Mouse (Mus musculus): ENCODE results near the gene Zscan5b. TPM values are rescaled to one million over a fixed set of nuclear protein-coding genes. Genes with fewer than 3 reads are reported as not detected.
"Not testable (repeated sequence)": the region's sequence is repeated elsewhere in the genome, so short reads cannot be mapped to it uniquely, and the experiment has no call there.

Zscan5b gene
- total RNA-seq (2014; rRNA removed), result not detected in 2 replicates
- polyA plus RNA-seq (2015; fragmentation: Nextera tagmentation; extraction: Ambion mirVana), result not detected in 2 replicates

GRCm38 (mm10) chr7:6221978-6222377, at the start of gene Zscan5b:
Zscan5b (plus strand) TSS chr7:6222278.
- TF ChIP-seq CTCF (IDR thresholded peaks at IDR 0.05; ENCODE audit: low read depth), result no peak
- ATAC-seq (no peak), DNase-seq (no peak)
- no peak within 1 kb of the TSS for H3K4me3 ChIP-seq (ENCODE audit: low read depth, low read length)
- H3K9me3 ChIP-seq (ENCODE audit: low read length), result no peaks in the 10 kb centered on the region
- H3K27ac ChIP-seq (ENCODE audit: low read depth, low read length), result no peak within 1 kb of the TSS
- H3K27me3 ChIP-seq (ENCODE audit: insufficient read depth, low read length), result no peaks in the 10 kb centered on the region
- no peak within 1 kb of the TSS for H3K4me2 ChIP-seq (ENCODE audit: low read depth)
- whole genome bisulfite sequencing, result 95% methylated on average over 12 of the region's 12 CpGs
- H3K9ac ChIP-seq, result no peak within 1 kb of the TSS
- no peaks in the 10 kb centered on the region for H3K4me1 ChIP-seq (ENCODE audit: insufficient read depth)
- no peaks in the 10 kb centered on the region for H3K36me3 ChIP-seq (ENCODE audit: insufficient read depth)

GRCm38 (mm10) chr7:6172674-6173244, 49.3 kb upstream of the Zscan5b start:
- Histone ChIP-seq H3K9me3 (ENCODE audit: low read length) (no peaks in the 10 kb centered on the region), H3K27ac (ENCODE audit: low read depth, low read length) (peak overlapping the region; percentile 89), H3K27me3 (ENCODE audit: insufficient read depth, low read length) (no peaks in the 10 kb centered on the region), H3K4me2 (ENCODE audit: low read depth) (peak overlapping the region; percentile 73), H3K4me3 (ENCODE audit: low read depth, low read length) (peak overlapping the region; percentile 67), H3K4me1 (ENCODE audit: insufficient read depth) (0 out of 2 replicates have a peak, but pooled peaks cover 6% of the 10 kb centered on the region), H3K36me3 (ENCODE audit: insufficient read depth) (no peaks in the 10 kb centered on the region; the same call in 1 of the 2 replicates), H3K9ac (peak overlapping the region; percentile 76)
- DNase-seq (peak; percentile 43), ATAC-seq (peak; percentile 12)
- under 1% methylated on average over 28 of the region's 28 CpGs for WGBS
- TF ChIP-seq CTCF (IDR thresholded peaks at IDR 0.05; ENCODE audit: low read depth), result no peak

DNA sequence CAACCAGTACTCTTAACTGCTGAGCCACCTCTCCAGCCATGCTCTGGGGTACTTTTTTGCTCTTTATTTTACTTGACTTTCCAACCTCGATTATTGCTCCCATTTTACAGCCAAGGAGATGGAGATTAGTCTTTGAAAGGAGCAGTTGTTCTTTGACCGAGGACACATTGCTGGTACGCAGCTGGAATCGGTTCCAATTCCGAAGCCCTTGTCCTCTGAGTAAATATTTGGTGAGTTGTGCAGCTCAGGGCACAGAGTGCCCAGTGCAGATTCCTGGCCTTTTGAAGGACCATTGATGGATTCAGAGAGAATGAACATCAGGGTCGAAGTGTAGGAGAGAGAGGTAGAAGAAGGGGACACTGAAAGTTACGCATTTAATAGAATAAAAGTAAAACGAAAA, 48.2 kb upstream of the Zscan5b start:
- no peak for ATAC-seq
- 93% methylated on average over 8 of the region's 8 CpGs for WGBS

GRCm38 (mm10) chr7:6174365-6174987, 47.6 kb upstream of the Zscan5b start:
- not testable (repeated sequence) for ATAC-seq; H3K27me3 ChIP-seq (ENCODE audit: insufficient read depth, low read length); H3K36me3 ChIP-seq (ENCODE audit: insufficient read depth); DNase-seq; H3K4me3 ChIP-seq (ENCODE audit: low read depth, low read length); H3K27ac ChIP-seq (ENCODE audit: low read depth, low read length); H3K9ac ChIP-seq; H3K9me3 ChIP-seq (ENCODE audit: low read length); H3K4me2 ChIP-seq (ENCODE audit: low read depth); H3K4me1 ChIP-seq (ENCODE audit: insufficient read depth)
- 89% methylated on average over 9 of the region's 9 CpGs for WGBS
- peak; percentile 39 for TF ChIP-seq CTCF (IDR thresholded peaks at IDR 0.05; ENCODE audit: low read depth)

More for the DNA sequence above, 48.2 kb upstream of the Zscan5b start:
- no peak for DNase-seq
- Histone ChIP-seq H3K4me2 (ENCODE audit: low read depth) (no peak overlapping the region), H3K36me3 (ENCODE audit: insufficient read depth) (peaks cover 4% of the 10 kb centered on the region; the same call in 1 of the 2 replicates), H3K4me1 (ENCODE audit: insufficient read depth) (0 out of 2 replicates have a peak, but pooled peaks cover 6% of the 10 kb centered on the region), H3K27ac (ENCODE audit: low read depth, low read length) (no peak overlapping the region), H3K9ac (no peak overlapping the region), H3K27me3 (ENCODE audit: insufficient read depth, low read length) (no peaks in the 10 kb centered on the region), H3K9me3 (ENCODE audit: low read length) (no peaks in the 10 kb centered on the region), H3K4me3 (ENCODE audit: low read depth, low read length) (no peak overlapping the region)
- no peak for TF ChIP-seq CTCF (IDR thresholded peaks at IDR 0.05; ENCODE audit: low read depth)

GRCm38 (mm10) chr7:6179013-6179412, 43.1 kb upstream of the Zscan5b start:
- ATAC-seq, result no peak
- no peaks in the 10 kb centered on the region for H3K4me1 ChIP-seq (ENCODE audit: insufficient read depth)
- peaks cover 10% of the 10 kb centered on the region for H3K36me3 ChIP-seq (ENCODE audit: insufficient read depth)
- H3K27ac ChIP-seq (ENCODE audit: low read depth, low read length), result no peak overlapping the region
- DNase-seq, result no peak
- H3K4me2 ChIP-seq (ENCODE audit: low read depth), result no peak overlapping the region
- no peak overlapping the region for H3K4me3 ChIP-seq (ENCODE audit: low read depth, low read length)
- no peaks in the 10 kb centered on the region for H3K27me3 ChIP-seq (ENCODE audit: insufficient read depth, low read length)
- TF ChIP-seq CTCF (IDR thresholded peaks at IDR 0.05; ENCODE audit: low read depth), result no peak
- H3K9ac ChIP-seq, result no peak overlapping the region
- no peaks in the 10 kb centered on the region for H3K9me3 ChIP-seq (ENCODE audit: low read length)

DNA sequence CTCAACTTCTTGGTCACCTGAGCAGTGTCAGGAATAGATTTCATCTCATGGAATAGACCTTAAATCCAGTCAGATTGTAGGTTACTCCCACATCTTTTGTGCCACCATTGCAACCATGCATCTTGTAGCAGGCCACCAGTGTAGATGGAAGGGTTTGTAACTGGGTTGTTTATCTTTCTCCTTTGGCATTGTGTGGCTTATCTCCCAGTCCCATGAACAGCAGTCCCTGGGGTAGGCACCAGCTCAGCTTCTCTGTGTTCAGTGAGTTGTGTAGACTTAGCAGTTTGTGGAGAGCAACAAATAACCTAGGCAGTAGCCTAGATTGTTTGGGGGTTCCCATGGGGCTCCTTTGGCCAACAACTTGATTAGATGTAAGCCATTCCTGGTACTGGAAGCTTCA, 39.2 kb upstream of the Zscan5b start:
- no peak for TF ChIP-seq CTCF (IDR thresholded peaks at IDR 0.05; ENCODE audit: low read depth)
- DNase-seq (no peak), ATAC-seq (no peak)
- Histone ChIP-seq H3K27ac (ENCODE audit: low read depth, low read length) (no peak overlapping the region), H3K4me3 (ENCODE audit: low read depth, low read length) (no peak overlapping the region), H3K4me2 (ENCODE audit: low read depth) (no peak overlapping the region), H3K27me3 (ENCODE audit: insufficient read depth, low read length) (no peaks in the 10 kb centered on the region), H3K9ac (no peak overlapping the region), H3K36me3 (ENCODE audit: insufficient read depth) (peaks cover 38% of the 10 kb centered on the region), H3K4me1 (ENCODE audit: insufficient read depth) (no peaks in the 10 kb centered on the region), H3K9me3 (ENCODE audit: low read length) (no peaks in the 10 kb centered on the region)

DNA sequence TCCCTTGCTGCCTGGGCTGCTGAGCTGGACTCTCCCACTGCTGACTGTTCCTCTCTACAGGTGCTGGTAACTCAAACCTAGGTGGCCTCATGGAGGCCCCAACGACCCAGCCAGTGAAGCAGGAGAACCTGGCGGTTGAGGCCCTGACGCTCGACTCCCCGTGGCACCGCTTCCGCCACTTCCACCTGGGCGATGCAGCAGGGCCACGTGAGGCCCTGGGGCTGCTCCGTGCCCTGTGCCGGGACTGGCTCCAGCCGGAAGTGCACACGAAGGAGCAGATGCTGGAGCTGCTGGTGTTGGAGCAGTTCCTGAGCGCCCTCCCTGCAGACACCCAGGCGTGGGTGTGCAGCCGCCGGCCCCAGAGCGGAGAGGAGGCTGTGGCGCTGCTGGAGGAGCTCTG, 38.3 kb upstream of the Zscan5b start:
- WGBS, result 95% methylated on average over 19 of the region's 19 CpGs
- H3K36me3 ChIP-seq (ENCODE audit: insufficient read depth), result peaks cover 43% of the 10 kb centered on the region
- no peak for TF ChIP-seq CTCF (IDR thresholded peaks at IDR 0.05; ENCODE audit: low read depth)

More for the DNA sequence above, 38.3 kb upstream of the Zscan5b start:
- H3K27ac ChIP-seq (ENCODE audit: low read depth, low read length), result no peak overlapping the region
- H3K9me3 ChIP-seq (ENCODE audit: low read length), result no peaks in the 10 kb centered on the region
- ATAC-seq, result no peak
- no peak overlapping the region for H3K4me2 ChIP-seq (ENCODE audit: low read depth)
- DNase-seq, result no peak
- no peak overlapping the region for H3K9ac ChIP-seq
- no peak overlapping the region for H3K4me3 ChIP-seq (ENCODE audit: low read depth, low read length)
- H3K4me1 ChIP-seq (ENCODE audit: insufficient read depth), result no peaks in the 10 kb centered on the region
- no peaks in the 10 kb centered on the region for H3K27me3 ChIP-seq (ENCODE audit: insufficient read depth, low read length)
